Mouse (Mus musculus): ENCODE data around the gene Cnih3.

Cnih3 gene

DNA sequence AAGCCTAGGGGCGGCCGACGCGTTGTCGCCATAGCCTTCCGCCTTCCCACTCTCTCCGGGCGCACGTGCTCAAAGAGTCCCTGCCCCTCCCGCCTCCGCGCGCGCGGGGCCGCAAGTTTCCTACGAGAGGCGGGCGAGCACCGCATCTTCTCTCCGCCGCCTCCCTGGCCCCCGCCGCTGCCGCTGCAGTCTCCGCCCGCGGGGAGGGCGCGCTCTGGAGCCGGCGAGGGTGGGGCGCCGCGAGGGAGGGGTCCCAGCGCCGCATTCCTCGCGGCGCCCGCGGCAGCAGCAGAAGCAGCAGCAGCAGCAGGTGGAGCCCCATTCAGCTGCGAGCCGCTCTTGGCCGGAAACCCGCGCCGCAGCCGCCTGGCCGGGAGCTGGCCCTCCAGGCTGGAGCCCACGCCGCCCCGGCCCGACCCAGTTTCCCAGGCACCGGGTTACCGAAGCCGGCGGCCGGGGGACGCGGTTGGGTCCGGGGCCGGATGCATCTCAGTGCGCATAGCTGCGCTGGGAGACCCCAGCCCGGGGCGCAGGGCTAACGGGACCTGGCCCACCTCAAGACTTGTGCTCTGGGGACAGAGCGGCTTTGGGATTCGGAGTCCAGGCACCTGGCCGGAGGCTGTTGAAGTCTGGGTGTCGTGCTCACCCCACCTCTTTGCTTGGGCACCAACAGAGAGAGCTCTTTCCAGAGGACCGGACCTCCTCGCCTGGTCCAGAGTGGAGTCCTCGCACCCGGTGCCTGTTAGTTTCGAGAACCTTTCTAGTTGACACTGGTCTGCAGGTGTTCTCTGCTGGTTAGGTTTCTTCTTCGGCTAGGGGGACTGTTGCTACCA, at the start of gene Cnih3:
TSS of gene Cnih3 (plus strand) at position 262 of the 833 bp plus-strand sequence.
- in situ Hi-C loops (cut with MboI; ENCODE audit: low sequenced_read_pairs), result no loop called here

DNA sequence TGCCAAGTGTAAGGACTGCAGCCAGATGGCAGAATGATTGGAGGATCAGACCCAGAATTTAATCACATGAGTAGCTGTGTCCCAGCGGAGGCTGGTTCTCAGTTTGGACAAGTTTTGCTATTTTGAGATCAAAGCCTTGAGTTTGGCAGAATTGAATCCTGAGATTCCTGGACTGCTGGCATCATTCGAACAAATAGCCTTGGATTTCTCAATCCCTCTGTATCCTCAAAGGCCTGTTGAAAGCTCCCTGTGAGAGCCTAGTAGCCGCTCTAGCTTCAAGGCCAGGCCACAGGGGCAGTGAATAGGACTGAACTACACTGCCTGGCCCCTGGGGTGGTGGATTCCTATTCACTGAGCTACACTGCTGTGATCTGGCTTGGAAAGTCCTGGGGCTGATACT, 44.4 kb upstream of the Cnih3 start:
- in situ Hi-C loops (cut with MboI; ENCODE audit: low sequenced_read_pairs), result no loop called here

DNA sequence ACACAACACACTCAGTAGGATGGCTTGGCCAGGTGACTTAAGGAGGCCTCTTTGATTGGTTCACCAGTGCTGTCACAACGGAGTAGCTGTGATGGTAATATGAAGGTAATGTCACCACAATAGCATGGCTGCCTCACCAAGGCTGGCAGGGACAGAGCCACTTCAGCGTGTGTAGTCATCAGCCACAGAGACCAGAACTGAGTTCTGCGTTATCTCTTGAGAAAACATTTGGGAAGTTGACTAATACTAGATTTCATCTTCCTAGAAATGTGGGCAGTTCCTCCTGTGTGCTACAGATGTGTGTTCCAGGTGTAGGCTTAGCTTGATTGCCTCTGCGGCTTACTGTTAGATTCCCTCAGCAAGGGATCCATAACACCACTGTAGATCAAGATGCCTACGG, 41.7 kb upstream of the Cnih3 start:
- in situ Hi-C loops (cut with MboI; ENCODE audit: low sequenced_read_pairs), result no loop called here

DNA sequence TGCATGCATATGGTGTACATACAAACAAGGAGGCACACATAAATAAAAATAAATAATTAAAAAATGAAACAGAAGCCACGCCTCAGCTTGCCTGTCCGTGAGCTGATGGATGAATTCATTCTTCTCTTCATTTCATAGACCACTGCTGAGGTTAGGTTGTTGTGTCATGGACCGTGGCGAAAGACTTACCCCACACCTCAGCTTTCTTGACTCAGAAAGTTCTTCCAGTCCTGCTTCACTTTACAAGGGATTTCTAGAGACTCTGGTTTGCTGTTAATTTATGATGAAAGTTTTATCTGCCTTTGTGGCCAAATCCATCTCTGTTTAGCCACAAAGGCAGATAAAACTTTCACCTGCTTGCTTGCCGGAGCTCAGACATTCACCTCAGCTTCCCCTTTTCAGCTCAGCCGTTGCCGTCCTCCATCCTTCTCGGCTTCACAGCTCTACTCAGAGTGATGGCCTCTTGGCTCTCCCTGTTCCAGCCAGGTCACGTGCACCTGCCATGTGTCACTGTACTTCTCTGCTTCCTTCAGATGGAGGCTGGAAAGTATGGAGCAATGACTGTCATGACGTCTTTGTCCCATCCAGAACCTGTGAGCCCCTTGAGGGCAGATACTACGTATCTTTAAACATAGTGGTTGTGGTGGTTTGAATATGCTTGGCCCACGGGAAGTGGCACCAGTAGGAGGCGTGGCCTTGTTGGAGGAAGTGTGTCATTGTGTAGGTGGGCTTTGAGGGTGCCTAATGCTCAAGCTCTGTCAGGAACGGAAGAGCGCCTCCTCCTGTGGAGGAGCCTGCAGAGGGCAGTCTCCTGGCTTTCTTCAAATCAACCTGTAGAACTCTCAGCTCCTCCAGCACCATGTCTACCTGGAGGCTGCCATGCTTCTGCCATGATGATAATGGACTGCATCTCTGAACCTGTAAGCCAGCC, 40.0 kb upstream of the Cnih3 start:
- in situ Hi-C loops (cut with MboI; ENCODE audit: low sequenced_read_pairs), result no loop called here

DNA sequence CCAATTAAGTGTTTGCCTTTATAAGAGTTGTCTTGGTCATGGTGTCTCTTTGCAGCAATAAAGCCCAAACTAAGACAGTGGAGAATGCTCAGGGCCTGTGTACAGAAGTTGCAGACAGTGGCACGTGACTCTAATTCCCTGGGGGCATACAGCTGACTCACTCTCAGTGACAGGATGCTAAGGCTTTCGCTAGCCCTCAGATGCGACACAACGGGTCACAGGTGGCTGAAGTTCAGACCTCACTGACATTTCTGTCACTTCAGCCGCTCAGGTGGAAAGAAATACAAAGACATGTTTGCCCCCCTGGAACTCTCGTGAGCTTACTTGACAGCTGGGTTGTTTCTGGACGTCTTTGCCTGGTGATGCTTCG, 39.4 kb upstream of the Cnih3 start:
- in situ Hi-C loops (cut with MboI; ENCODE audit: low sequenced_read_pairs), result no loop called here

DNA sequence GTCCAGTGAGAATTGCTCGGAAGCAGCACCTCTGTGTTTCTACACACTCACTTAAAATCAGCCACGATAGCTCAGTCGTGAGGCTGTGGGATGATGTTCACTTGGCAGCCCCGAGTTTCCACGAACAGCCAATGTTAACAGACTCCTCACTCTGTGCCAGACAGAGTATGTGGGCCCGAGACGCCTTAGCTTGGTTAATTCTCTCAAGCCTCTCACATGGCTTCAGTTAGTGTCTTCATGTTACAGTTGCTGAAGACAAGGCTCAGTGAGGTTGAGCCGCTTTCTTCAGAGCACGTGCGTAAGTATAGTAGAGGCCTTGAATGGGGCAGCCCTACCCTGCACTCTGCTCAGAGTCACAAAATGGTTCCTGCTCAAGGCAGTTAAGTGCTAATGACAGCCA, 38.1 kb upstream of the Cnih3 start:
- in situ Hi-C loops (cut with MboI; ENCODE audit: low sequenced_read_pairs), result no loop called here

DNA sequence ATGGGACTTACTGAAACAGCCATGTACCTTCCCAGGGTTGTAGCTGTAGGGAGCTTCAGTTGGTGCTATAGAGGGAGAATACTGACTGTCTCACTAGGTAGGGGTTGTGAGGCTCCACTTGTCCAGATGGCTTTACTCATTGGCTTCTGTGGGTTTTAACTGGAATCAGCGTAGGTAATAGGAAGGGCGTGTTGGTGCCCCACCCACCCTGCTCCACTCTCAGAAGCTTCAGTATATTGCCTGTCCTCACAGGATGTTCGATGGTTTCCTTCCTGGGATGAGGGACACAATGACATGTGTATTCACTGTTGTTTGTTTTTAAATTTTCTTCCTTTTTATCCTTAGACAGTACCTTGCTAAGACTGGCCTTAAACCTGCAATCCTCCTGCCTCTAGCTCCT, 37.1 kb upstream of the Cnih3 start:
- in situ Hi-C loops (cut with MboI; ENCODE audit: low sequenced_read_pairs), result no loop called here

DNA sequence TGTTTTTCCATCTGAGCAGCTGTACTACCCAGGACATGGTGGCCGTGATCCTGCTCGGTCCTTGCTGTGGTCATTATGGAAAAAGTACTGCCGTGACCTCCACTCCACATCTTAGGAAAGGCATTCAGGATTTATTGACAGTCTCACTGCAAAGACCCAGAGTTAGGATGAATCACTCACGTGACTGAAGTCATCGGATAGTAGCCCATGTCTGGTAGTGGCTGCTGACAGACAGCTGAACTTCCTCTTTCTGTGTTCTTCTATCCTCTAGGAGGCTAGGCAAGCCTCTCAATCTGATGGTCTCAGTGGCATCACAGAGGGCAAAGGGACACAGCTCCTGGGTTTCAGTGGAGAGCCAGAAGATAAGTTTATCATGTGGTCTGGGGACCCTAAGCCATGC, 35.9 kb upstream of the Cnih3 start:
- in situ Hi-C loops (cut with MboI; ENCODE audit: low sequenced_read_pairs), result no loop called here

DNA sequence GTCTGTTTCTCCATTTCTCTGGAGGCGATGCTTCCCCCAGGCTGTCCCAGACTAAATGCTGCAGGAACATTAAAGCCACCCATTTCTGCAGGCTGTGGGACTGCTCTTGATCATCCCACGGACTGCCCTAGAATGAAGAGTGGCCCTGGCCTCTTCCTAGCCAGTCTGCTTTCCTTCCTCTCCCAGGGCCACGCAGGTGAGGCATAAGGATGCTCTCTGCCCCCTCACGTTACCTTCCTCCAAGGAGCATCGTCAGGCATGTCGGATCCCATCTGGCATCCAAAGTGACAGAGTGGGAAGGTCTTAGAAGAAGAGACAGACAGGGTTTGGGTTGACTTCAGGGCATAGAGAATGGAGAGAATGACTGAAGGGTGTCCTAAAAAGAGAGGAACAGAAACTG, 33.0 kb upstream of the Cnih3 start:
- in situ Hi-C loops (cut with MboI; ENCODE audit: low sequenced_read_pairs), result no loop called here

DNA sequence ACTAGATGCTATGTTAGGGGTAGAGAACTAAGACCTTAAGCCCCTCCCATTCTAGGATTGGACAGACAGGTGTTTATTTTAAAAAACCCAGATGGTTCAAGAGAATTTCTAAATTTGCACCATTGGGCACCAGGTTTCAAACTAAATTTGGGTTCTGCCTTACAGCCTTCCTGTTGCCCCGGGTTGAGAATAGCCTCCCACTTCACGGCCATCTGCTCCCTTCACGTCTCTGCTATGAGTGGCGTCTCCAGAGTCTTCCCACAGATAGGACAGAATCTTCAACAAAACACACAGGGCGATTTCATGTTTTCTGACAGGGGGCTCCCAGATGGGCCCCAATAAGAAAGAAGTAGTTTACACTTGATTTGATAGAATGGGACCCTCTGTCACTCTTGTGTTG, 31.3 kb upstream of the Cnih3 start:
- in situ Hi-C loops (cut with MboI; ENCODE audit: low sequenced_read_pairs), result no loop called here

DNA sequence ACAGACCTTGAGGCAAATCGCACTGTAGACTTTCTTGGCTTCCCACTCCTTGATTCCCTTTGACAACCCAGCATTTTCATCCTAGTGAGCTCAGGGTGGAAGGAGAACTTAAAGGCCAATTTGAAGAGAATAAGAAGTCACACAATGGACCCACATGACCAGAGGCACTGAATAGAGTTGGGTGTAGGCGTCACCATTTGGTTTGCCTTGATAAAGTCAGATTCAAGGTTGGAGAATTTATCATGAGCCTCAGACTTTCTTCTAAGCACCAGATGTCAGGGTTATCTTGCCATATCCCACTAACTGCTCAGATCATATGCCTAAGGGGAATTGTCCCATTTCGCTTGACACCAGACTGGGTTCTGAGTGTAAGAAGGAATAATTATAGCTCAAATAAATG, 29.3 kb upstream of the Cnih3 start:
- in situ Hi-C loops (cut with MboI; ENCODE audit: low sequenced_read_pairs), result no loop called here

DNA sequence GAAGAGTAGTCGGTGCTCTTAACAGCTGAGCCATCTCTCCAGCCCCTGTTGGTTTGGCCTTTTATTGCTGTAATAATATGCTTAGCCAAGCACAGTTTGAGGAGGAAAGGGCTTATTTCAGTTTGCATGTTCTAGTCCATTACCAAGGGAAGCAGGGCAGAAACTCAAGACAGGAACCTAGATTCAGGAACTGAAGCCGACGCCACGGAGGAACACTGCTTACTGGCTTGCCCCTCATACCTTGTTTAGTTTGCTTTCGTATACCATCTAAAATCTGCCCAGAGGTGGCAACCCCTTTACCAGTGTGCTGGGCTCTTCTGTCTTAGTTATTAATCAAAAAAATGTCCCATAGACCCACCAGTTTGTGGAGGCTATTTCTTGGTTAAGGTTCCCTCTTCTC, 25.3 kb upstream of the Cnih3 start:
- in situ Hi-C loops (cut with MboI; ENCODE audit: low sequenced_read_pairs), result no loop called here

DNA sequence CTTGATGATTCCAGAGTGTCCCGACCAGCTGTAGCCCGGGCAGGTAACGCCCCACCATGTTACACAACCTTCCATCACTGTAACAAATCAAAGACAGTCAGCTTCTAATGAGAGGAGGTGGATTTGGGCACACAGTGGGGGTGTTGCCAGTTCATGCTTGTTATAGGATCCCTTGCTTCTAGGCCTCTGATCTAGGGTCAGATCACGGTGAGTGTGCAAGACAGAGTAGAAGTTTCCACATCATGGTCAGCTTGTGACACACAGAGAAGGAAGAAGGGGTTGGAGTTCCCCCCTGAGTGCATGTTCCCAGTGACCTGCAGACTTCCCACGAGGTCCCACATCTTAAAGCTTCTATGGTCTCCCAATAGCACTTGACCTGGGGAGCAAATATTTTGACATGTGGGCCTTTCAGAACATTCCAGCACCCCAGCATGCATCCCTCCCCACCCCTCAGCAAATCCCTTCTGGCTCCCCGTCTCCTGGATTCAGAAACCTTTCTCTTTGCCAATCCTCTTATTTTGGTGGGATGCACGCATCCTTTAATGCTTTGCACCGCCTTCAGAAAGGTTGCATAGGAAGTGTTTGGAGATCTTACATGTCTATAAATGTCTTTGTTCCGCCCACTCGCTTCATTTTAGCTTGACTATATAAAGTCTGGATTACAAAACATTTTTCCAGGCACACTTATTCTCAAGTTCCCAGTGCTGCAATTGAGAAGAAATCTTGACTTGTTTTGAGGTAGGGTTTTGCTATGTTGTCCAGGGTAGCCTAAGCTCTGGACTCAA, 24.6 kb upstream of the Cnih3 start:
- in situ Hi-C loops (cut with MboI; ENCODE audit: low sequenced_read_pairs), result no loop called here

DNA sequence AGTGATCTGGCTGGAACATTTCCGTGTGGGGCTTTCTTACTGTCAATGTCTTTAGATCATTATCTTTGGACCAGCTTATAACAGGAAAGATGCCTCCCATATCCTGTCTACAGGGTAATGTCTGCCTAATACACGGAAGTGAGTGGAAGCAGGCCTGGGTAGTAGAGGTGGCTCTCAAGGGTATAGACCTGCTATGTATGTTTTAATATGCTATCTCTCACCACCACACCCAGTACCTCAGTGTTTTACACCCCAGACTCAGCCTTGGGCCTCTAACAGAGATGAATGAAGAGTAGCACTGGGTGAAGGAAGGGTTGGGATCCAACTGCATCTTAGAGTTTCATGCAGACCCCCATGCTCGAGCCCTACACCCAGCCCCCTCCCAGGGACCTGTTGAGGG, 23.3 kb upstream of the Cnih3 start:
- in situ Hi-C loops (cut with MboI; ENCODE audit: low sequenced_read_pairs), result no loop called here

DNA sequence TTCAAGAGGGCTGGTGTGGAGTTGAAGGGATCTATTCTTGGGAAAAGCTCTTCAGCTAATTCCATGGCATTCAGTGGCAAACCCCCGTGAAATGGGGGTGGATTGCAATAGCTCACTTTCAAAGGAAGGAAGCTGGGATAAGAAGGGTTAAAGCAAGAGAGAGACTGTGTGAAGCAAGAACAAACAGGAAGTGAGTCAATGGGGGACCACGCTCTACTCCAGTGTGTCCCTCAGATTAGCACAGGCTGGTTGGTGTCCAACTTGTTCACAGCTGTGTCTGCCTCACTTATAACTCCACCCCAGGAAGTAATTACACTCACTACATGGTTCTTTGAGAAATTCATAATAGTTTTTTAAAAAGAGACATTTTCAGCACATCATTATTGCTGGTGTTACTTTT, 19.8 kb upstream of the Cnih3 start:
- in situ Hi-C loops (cut with MboI; ENCODE audit: low sequenced_read_pairs), result no loop called here

DNA sequence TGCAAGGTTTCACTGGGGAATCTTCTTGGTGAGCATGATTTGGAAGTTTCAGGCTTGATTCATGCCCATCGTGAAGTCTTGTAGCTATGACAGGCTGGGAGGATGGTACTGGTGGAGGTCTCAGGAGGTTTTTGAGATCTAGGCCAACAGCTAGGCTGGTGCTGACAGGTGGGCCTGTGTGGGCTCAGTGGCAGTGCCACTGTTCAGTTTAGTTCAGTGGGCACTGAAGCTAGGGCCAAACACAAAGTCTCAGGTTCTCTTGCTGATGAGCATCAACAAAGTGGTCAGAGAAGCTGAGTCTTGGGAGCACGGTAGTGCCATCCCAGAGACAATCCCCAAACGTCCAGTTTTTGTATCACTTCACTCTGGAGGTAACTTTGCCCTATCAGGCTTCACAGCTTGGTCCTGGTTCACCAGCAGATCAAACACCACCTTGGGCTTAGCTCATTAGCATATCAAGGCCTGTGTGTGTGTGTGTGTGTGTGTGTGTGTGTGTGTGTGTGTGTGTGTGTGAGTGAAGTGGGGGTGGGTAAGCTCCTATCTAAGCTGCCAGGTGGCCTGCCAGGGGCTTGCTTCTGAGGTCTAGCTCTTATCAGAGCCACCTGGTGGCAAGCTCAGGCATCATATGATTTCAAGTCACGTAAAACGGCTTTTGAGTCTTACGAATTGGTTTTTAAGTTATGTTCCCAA, 18.0 kb upstream of the Cnih3 start:
- in situ Hi-C loops (cut with MboI; ENCODE audit: low sequenced_read_pairs), result no loop called here

DNA sequence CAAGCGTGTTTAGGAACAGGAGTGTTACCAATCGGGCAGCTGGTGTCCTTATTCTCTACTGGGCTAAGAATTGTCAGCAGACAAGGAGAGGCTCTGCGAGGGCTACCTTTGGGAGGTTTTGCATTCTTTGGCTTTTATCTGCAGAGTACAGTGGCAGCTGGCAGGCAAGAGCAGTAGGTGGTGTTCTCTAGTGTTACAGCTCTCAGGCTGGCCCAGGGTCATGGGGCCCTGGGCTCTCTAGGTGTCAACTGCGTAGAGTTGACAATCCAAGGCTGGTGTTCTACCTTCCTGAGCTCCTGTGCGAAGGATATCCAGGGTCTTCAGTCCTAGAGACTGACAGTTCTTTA, 17.4 kb upstream of the Cnih3 start:
- in situ Hi-C loops (cut with MboI; ENCODE audit: low sequenced_read_pairs), result no loop called here

DNA sequence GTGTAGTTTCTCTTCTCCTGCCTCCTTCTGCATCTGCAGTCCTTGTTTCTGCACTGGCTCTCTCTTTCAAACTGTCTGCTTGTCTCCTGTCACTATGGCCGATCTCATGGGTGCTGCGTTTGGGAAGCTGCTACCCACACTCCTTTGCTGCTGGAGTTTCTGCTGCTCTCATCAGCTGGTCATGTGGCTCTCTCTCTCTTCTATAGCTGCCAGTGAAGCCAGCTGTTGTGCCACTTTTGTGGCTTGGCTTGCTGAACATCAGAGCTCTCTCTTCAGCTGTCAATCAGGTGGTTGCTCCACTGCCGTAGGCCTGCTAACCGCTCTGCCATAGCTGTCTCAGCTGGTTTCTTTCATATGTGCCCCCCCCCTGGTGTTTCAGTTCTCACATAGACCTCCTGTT, 17.0 kb upstream of the Cnih3 start:
- in situ Hi-C loops (cut with MboI; ENCODE audit: low sequenced_read_pairs), result no loop called here

DNA sequence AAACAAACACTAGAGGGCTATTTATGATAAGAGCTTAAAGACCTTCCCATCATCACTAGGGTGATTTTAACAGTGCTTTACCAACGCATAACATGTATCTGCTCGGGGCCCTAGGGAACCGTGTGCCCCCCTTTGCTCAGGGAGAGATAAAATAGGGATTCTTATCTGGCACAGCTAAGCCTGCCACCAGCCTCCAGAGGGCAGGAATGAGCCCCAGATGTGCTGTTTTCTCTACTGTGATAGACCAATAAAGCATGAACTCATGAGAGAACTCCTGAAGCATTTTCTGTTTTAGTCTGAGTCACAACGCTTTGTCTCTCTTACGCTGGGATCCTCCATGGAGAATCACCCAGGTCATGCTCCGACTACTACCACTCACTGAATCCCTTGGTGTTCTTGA, 15.6 kb upstream of the Cnih3 start:
- in situ Hi-C loops (cut with MboI; ENCODE audit: low sequenced_read_pairs), result no loop called here

DNA sequence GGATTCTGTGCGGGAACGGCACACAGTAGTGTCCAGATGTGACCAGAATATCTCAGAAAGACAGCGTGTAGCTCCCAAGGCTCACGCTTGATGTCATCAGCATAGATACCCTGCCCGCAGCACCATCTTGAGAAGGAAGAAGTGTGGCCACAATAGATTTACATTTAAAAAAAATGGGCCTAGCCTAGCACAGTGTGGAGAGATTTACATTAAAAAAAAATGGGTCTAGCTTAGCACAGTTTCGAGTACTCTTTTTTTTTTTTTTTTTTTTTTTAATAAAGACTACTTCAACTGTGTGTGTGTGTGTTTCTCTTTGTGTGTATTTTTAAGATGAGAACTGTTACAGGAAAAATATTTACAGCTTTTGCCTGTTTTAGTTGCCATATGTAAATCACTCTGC, 13.3 kb upstream of the Cnih3 start:
- in situ Hi-C loops (cut with MboI; ENCODE audit: low sequenced_read_pairs), result no loop called here

DNA sequence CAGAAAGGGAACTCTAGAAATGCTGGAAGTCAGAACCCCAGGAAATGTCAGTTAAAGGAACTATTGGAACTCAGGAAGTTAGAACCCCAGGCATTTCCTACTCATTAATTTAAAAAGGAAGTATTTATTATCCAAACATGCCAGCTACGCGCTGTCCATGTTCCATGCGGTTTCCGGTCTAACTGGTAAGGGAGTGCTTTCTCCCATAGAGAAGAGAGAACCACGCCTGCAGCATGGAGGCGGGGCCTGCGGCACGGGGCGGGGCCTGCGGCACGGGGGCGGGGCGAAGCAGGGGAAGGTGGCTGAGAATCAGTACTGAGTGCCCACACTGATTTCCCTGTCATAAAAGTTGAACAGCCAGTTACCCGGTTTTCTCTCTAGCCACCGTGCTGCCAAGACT, 6.9 kb upstream of the Cnih3 start:
- in situ Hi-C loops (cut with MboI; ENCODE audit: low sequenced_read_pairs), result no loop called here

Data from CH12F3 (cell line).